Mouse (Mus musculus) MEL (cell line): Measurements from ENCODE around the gene Ddx41. TPM values are rescaled to one million over a fixed set of nuclear protein-coding genes. Genes with fewer than 3 reads are reported as not detected.

ENCODE experiments used
- DNase-seq: peaks from one replicate; pipeline ENCODE4 v3.0.0; 2011; ENCODE audit warnings: low read depth, low spot score
- H3K27ac ChIP-seq: 2 replicates; pipeline ENCODE4 v1.5.1; 2012; ENCODE audit warnings: low read depth, mild to moderate bottlenecking, control low read depth, low read length, moderate library complexity; ENCODE audit not compliant: control insufficient read depth
- H3K27me3 ChIP-seq, 2 experiments: fragments of 150-350 bp in 1 of 2; sonication (generic) in 1 of 2; 2 replicates each; pipeline ENCODE4 v1.6.1; 2012; ENCODE audit warnings: low read length in 2 of 2, mild to moderate bottlenecking in 2 of 2, improper control_type of control experiment in 1 of 2, moderate library complexity in 1 of 2; ENCODE audit not compliant: insufficient read depth in 2 of 2, control insufficient read depth in 1 of 2
- H3K36me3 ChIP-seq, 2 experiments: 2 replicates each; pipeline ENCODE4 v1.6.1; 2012 to 2014; ENCODE audit warnings: low read length in 2 of 2, improper control_type of control experiment in 1 of 2, inconsistent platforms in 1 of 2, mild to moderate bottlenecking in 1 of 2; ENCODE audit not compliant: insufficient read depth in 2 of 2, control insufficient read depth in 1 of 2
- H3K4me1 ChIP-seq, 2 experiments: fragments of 150-350 bp in 1 of 2; sonication (generic) in 1 of 2; 2 replicates each; pipeline ENCODE4 v1.6.1; 2012; ENCODE audit warnings: low read length in 2 of 2, improper control_type of control experiment in 1 of 2, mild to moderate bottlenecking in 1 of 2; ENCODE audit not compliant: insufficient read depth in 2 of 2, control insufficient read depth in 1 of 2
- H3K4me3 ChIP-seq, 2 experiments: fragments of 150-350 bp in 1 of 2; sonication (generic) in 1 of 2; 2 replicates each; pipeline ENCODE4 v1.5.1; 2012; ENCODE audit warnings: low read depth in 2 of 2, low read length in 2 of 2, mild to moderate bottlenecking in 2 of 2, moderate library complexity in 2 of 2, control low read depth in 1 of 2, improper control_type of control experiment in 1 of 2; ENCODE audit not compliant: control insufficient read depth in 1 of 2, insufficient read depth in 1 of 2
- H3K79me2 ChIP-seq: 2 replicates; pipeline ENCODE4 v1.6.1; 2012; ENCODE audit warnings: mild to moderate bottlenecking, low read length, moderate library complexity; ENCODE audit not compliant: control insufficient read depth, poor library complexity, insufficient read depth
- H3K9ac ChIP-seq: 2 replicates; pipeline ENCODE4 v1.6.1; 2012; ENCODE audit warnings: low read depth, mild to moderate bottlenecking, control low read depth, low read length, moderate library complexity; ENCODE audit not compliant: control insufficient read depth, poor library complexity, severe bottlenecking
- H3K9me3 ChIP-seq: fragments of 150-350 bp; sonication (generic); replicated peaks from 2 replicates; pipeline ENCODE4 v1.6.1; 2012; ENCODE audit warnings: mild to moderate bottlenecking, low read length, improper control_type of control experiment, moderate library complexity; ENCODE audit not compliant: insufficient read depth
- BHLHE40 ChIP-seq: IDR thresholded peaks from 2 replicates; pipeline ENCODE4 v1.6.1; 2012; ENCODE audit warnings: low read depth, mild to moderate bottlenecking, inconsistent platforms, low read length, improper control_type of control experiment, borderline replicate concordance
- CHD2 ChIP-seq: IDR thresholded peaks from 2 replicates; pipeline ENCODE4 v1.6.1; 2011; ENCODE audit warnings: low read length, improper control_type of control experiment
- CTCF ChIP-seq, 3 experiments: IDR thresholded peaks in 2 of 3; conservative IDR thresholded peaks in 1 of 3; 2 replicates each; pipeline ENCODE4 v1.5.1; 2011 to 2012; ENCODE audit warnings: low read length in 3 of 3, low read depth in 2 of 3, mild to moderate bottlenecking in 2 of 3, improper control_type of control experiment in 1 of 3, inconsistent platforms in 1 of 3, mixed read lengths in 1 of 3, moderate library complexity in 1 of 3; ENCODE audit not compliant: control insufficient read depth in 1 of 3, insufficient read depth in 1 of 3, poor library complexity in 1 of 3, severe bottlenecking in 1 of 3
- E2F4 ChIP-seq: IDR thresholded peaks from 2 replicates; pipeline ENCODE4 v1.6.1; 2011; ENCODE audit warnings: low read depth, low read length, improper control_type of control experiment, borderline replicate concordance
- ELF1 ChIP-seq: IDR thresholded peaks from 2 replicates; pipeline ENCODE4 v1.6.1; 2014; ENCODE audit warnings: low read depth, mild to moderate bottlenecking, inconsistent platforms, low read length, improper control_type of control experiment, moderate library complexity
- EP300 ChIP-seq, 2 experiments: IDR thresholded peaks; 2 replicates each; pipeline ENCODE4 v1.6.1; 2011; ENCODE audit warnings: improper control_type of control experiment in 2 of 2, low read length in 2 of 2, low read depth in 1 of 2, mild to moderate bottlenecking in 1 of 2
- ETS1 ChIP-seq: IDR thresholded peaks from 2 replicates; pipeline ENCODE4 v1.6.1; 2012; ENCODE audit warnings: low read depth, mild to moderate bottlenecking, inconsistent platforms, low read length, improper control_type of control experiment, moderate library complexity
- HCFC1 ChIP-seq: IDR thresholded peaks from 2 replicates; pipeline ENCODE4 v1.6.1; 2012; ENCODE audit warnings: low read depth, mild to moderate bottlenecking, inconsistent platforms, low read length, improper control_type of control experiment, moderate library complexity
- JUND ChIP-seq: IDR thresholded peaks from 2 replicates; pipeline ENCODE4 v1.6.1; 2011; ENCODE audit warnings: low read depth, mild to moderate bottlenecking, improper control_type of control experiment, low read length
- MAFK ChIP-seq: IDR thresholded peaks from 2 replicates; pipeline ENCODE4 v1.6.1; 2011; ENCODE audit warnings: low read depth, mild to moderate bottlenecking, low read length, improper control_type of control experiment, borderline replicate concordance
- MAX ChIP-seq: IDR thresholded peaks from 2 replicates; pipeline ENCODE4 v1.6.1; 2011; ENCODE audit warnings: low read length, improper control_type of control experiment
- MAZ ChIP-seq: IDR thresholded peaks from 2 replicates; pipeline ENCODE4 v1.6.1; 2012; ENCODE audit warnings: low read depth, mild to moderate bottlenecking, inconsistent platforms, low read length, improper control_type of control experiment
- MXI1 ChIP-seq: IDR thresholded peaks from 2 replicates; pipeline ENCODE4 v1.6.1; 2011; ENCODE audit warnings: mild to moderate bottlenecking, low read depth, low read length, improper control_type of control experiment
- MYB ChIP-seq: IDR thresholded peaks from 2 replicates; pipeline ENCODE4 v1.6.1; 2011; ENCODE audit warnings: mild to moderate bottlenecking, low read depth, low read length, improper control_type of control experiment
- NELFE ChIP-seq: IDR thresholded peaks from 2 replicates; pipeline ENCODE4 v1.6.1; 2011; ENCODE audit warnings: low read depth, low read length, improper control_type of control experiment
- NRF1 ChIP-seq: IDR thresholded peaks from 2 replicates; pipeline ENCODE4 v1.6.1; 2014; ENCODE audit warnings: low read depth, mild to moderate bottlenecking, inconsistent platforms, low read length, improper control_type of control experiment, moderate library complexity; ENCODE audit not compliant: poor library complexity, insufficient read depth, severe bottlenecking
- POLR2A ChIP-seq, 2 experiments: IDR thresholded peaks; 2 replicates each; pipeline ENCODE4 v1.6.1; 2011 to 2012; ENCODE audit warnings: low read length in 2 of 2, mild to moderate bottlenecking in 2 of 2, control low read depth in 1 of 2, improper control_type of control experiment in 1 of 2, low read depth in 1 of 2, moderate library complexity in 1 of 2; ENCODE audit not compliant: control insufficient read depth in 1 of 2, insufficient read depth in 1 of 2, poor library complexity in 1 of 2
- POLR2AphosphoS2 ChIP-seq: IDR thresholded peaks from 2 replicates; pipeline ENCODE4 v1.6.1; 2011; ENCODE audit warnings: low read length, improper control_type of control experiment
- RAD21 ChIP-seq: IDR thresholded peaks from 2 replicates; pipeline ENCODE4 v1.6.1; 2011; ENCODE audit warnings: mild to moderate bottlenecking, low read depth, low read length, improper control_type of control experiment
- SIN3A ChIP-seq: IDR thresholded peaks from 2 replicates; pipeline ENCODE4 v1.6.1; 2012; ENCODE audit warnings: low read length, improper control_type of control experiment, inconsistent platforms
- SMC3 ChIP-seq: IDR thresholded peaks from 2 replicates; pipeline ENCODE4 v1.6.1; 2011; ENCODE audit warnings: low read depth, low read length, improper control_type of control experiment
- TAL1 ChIP-seq: IDR thresholded peaks from 2 replicates; pipeline ENCODE4 v1.6.1; 2012; ENCODE audit warnings: mild to moderate bottlenecking, inconsistent platforms, low read length, moderate library complexity, mixed read lengths
- TBP ChIP-seq: IDR thresholded peaks from 2 replicates; pipeline ENCODE4 v1.8.0; 2011; ENCODE audit warnings: low read depth, low read length, improper control_type of control experiment
- TCF12 ChIP-seq: IDR thresholded peaks from 2 replicates; pipeline ENCODE4 v1.6.1; 2014; ENCODE audit warnings: low read depth, mild to moderate bottlenecking, inconsistent platforms, low read length, improper control_type of control experiment, moderate library complexity
- USF1 ChIP-seq: IDR thresholded peaks from 2 replicates; pipeline ENCODE4 v1.6.1; 2014; ENCODE audit warnings: low read depth, mild to moderate bottlenecking, inconsistent platforms, low read length, improper control_type of control experiment, moderate library complexity
- ZC3H11A ChIP-seq: IDR thresholded peaks from 2 replicates; pipeline ENCODE4 v1.6.1; 2012; ENCODE audit warnings: low read depth, mild to moderate bottlenecking, inconsistent platforms, low read length, improper control_type of control experiment
- ZKSCAN1 ChIP-seq: IDR thresholded peaks from 2 replicates; pipeline ENCODE4 v1.6.1; 2012; ENCODE audit warnings: low read depth, mild to moderate bottlenecking, inconsistent platforms, low read length, improper control_type of control experiment, moderate library complexity
- ZMIZ1 ChIP-seq: IDR thresholded peaks from 2 replicates; pipeline ENCODE4 v1.6.1; 2012; ENCODE audit warnings: low read depth, mild to moderate bottlenecking, inconsistent platforms, low read length, improper control_type of control experiment, moderate library complexity
- ZNF384 ChIP-seq: IDR thresholded peaks from 2 replicates; pipeline ENCODE4 v1.6.1; 2012; ENCODE audit warnings: low read depth, mild to moderate bottlenecking, inconsistent platforms, low read length, improper control_type of control experiment
- polyA plus RNA-seq, 2 experiments: library from polyadenylated mRNA; stranded (reverse) in 1 of 2; unstranded in 1 of 2; fragments of >175 nt in 1 of 2; fragments of >200 nt in 1 of 2; gene quantifications; 2 replicates each; pipeline versions ENCODE4 v1.2.1 to v1.2.4; 2012; ENCODE audit warnings: low replicate concordance in 2 of 2, low read depth in 1 of 2; ENCODE audit not compliant: insufficient read length in 2 of 2, insufficient read depth in 1 of 2, missing spikeins in 1 of 2
- total RNA-seq: library from RNA; depleted of rRNA; stranded (reverse); fragments of 300-350 nt; gene quantifications from 2 replicates; pipeline ENCODE4 v1.2.3, GENCODE M21; 2012

The Ddx41 gene
- total and polyA plus RNA-seq, 3 experiments: 58.5 to 88.8 TPM; not detected in 1

- H3K9ac ChIP-seq: no peak overlapping the region; the same call in 1 of the 2 replicates
- H3K27ac ChIP-seq: no peak overlapping the region
- no peak for DNase-seq
- H3K79me2 ChIP-seq: peaks cover 6% of the 10 kb centered on the region
- H3K36me3 ChIP-seq: peaks cover 0 to 27% of the 10 kb centered on the region in 2 experiments; a peak in 2 of 4 replicates
- no peak for TF ChIP-seq E2F4
- no peak for TF ChIP-seq ZNF384
- no peak for TF ChIP-seq HCFC1
- TF ChIP-seq ZKSCAN1: no peak
- TF ChIP-seq ETS1: no peak
- TF ChIP-seq CHD2: no peak
- TF ChIP-seq JUND: no peak
- no peak for TF ChIP-seq TCF12
- TF ChIP-seq, all 39 proteins: peak for 0
- no peaks in the 10 kb centered on the region for H3K9me3 ChIP-seq
- H3K4me3 ChIP-seq: peak overlapping the region; percentile 63 to 81; a peak in 3 of 4 replicates
- peaks cover 27 to 32% of the 10 kb centered on the region in 2 experiments for H3K4me1 ChIP-seq
- no peaks in the 10 kb centered on the region for H3K27me3 ChIP-seq
These were observed 22.6 kb downstream of the Ddx41 start for GRCm38 (mm10) chr13:55513828-55514227.

GRCm38 (mm10) chr13:55513111-55513748, 23.2 kb downstream of the Ddx41 start, which contains the start of gene Pdlim7:
Gene Pdlim7 (minus strand): TSS chr13:55513676.
- H3K27me3 ChIP-seq: no peaks in the 10 kb centered on the region
- TF ChIP-seq NRF1 (peak; percentile 60), SMC3 (peak; percentile 77), TCF12 (no peak), TBP (peak; percentile 92), ZNF384 (no peak), POLR2AphosphoS2 (peak; percentile 72; the same call in 1 of the 2 replicates), MAZ (peak; percentile 65; the same call in 1 of the 2 replicates), HCFC1 (peak; percentile 18; the same call in 1 of the 2 replicates), MYB (no peak), CHD2 (no peak), RAD21 (peak; percentile 59), MAFK (no peak), EP300 (IDR thresholded peaks at IDR 0.05; ENCODE audit: low read depth in 1 of 2, low read length in 2 of 2) (0 out of 4 replicates have a peak, but pooled peaks of 1 of the 2 experiments have one; percentile 21), TAL1 (no peak), E2F4 (no peak), CTCF (IDR thresholded peaks at IDR 0.05 in 2 of 3, conservative IDR thresholded peaks at IDR 0.05 in 1 of 3; ENCODE audit: control insufficient read depth in 1 of 3, insufficient read depth in 1 of 3, low read depth in 2 of 3, low read length in 3 of 3, poor library complexity in 1 of 3, severe bottlenecking in 1 of 3) (peak; percentile 83 to 85 (median 85)), SIN3A (peak; percentile 47; the same call in 1 of the 2 replicates), NELFE (peak; percentile 94), ELF1 (no peak), USF1 (0 out of 2 replicates have a peak, but pooled peaks have one; percentile 12), ZC3H11A (0 out of 2 replicates have a peak, but pooled peaks have one; percentile 32), POLR2A (IDR thresholded peaks at IDR 0.05; ENCODE audit: control insufficient read depth in 1 of 2, insufficient read depth in 1 of 2, low read depth in 1 of 2, low read length in 2 of 2, poor library complexity in 1 of 2) (peak; percentile 87 to 95), BHLHE40 (no peak), MXI1 (0 out of 2 replicates have a peak, but pooled peaks have one; percentile 16), ZMIZ1 (peak; percentile 95), MAX (peak; percentile 25; the same call in 1 of the 2 replicates)
- TF ChIP-seq, all 39 proteins: peak for 17
- Histone ChIP-seq H3K36me3 (peaks cover 0 to 27% of the 10 kb centered on the region in 2 experiments; a peak in 2 of 4 replicates), H3K4me1 (peaks cover 27 to 32% of the 10 kb centered on the region in 2 experiments), H3K79me2 (peaks cover 6% of the 10 kb centered on the region), H3K9me3 (no peaks in the 10 kb centered on the region), H3K4me3 (peak within 1 kb of the TSS; percentile 63 to 81), H3K27ac (peak within 1 kb of the TSS; percentile 78), H3K9ac (peak within 1 kb of the TSS; percentile 77)
- peak; percentile 80 for DNase-seq
